Mouse (Mus musculus): Measurements from ENCODE around the gene Zfp346.
A peak's percentile ranks its signal among the peaks of the same experiment; 100 is the strongest.

Zfp346 gene

GRCm38 (mm10) chr13:55153951-55154350, 48.8 kb downstream of the Zfp346 start:
- DNase-seq = no peak

GRCm38 (mm10) chr13:55162365-55162764, 57.3 kb downstream of the Zfp346 start:
- no peak for DNase-seq

DNA sequence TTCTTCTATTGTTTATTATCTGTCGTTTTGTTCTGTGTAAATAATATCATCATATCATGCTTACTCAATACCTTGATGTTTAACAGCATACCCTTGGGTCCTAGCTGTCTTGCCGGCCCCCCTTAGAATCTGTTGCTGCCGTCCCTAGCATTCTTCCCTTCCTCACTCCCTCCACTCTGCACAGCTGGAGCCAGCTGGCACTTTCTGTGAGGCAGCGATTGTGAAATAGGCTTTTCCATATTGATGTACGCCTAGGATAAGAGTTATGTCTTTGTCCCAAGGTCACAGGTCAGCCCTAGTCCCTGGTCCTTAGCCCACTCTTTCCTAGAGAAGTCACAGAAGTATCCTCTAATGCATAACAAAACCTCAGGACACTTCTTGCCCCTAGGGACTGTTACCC, 58.4 kb downstream of the Zfp346 start:
- DNase-seq = no peak

DNA sequence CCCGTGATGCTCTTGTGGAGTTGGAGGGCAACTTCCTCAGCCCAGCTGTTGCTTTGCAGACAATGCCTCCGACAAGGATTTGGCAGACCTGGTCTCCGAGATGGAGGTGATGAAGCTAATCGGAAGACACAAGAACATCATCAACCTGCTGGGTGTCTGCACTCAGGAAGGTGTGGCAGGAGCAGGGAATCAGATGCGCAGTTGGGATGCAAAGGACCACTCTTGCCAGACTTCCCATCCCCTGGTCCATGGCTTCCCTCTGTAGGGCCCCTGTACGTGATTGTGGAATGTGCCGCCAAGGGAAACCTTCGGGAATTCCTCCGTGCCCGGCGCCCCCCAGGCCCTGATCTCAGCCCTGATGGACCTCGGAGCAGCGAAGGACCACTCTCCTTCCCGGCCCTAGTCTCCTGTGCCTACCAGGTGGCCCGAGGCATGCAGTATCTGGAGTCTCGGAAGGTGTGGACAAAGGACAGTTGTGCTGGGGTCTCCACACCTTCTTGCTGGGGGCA, 60.8 kb downstream of the Zfp346 start:
- no peak for DNase-seq

- no peak for DNase-seq
Observed at GRCm38 (mm10) chr13:55166806-55167725, 62.0 kb downstream of the Zfp346 start.

GRCm38 (mm10) chr13:55167798-55168197, 62.7 kb downstream of the Zfp346 start:
- no peak for DNase-seq

DNA sequence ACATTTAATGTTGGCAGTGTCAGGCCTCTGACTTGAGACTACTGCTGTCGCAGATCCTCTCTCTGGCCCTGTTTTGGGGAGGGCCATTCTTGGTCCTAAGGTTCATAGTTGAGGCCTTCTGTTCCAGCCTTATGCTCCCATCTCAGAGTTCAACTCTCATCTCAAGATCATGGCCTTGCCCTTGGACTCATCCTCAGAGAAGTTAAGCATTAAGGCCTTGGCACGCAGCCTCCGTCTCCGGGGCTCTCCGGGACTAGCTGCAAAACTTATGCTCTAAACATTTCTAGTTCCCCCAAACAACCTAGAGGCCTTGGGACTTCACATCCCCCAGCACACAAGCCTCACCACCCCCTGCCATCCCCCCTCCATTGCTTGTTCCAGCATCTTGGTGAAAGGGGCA, 63.1 kb downstream of the Zfp346 start:
- no peak for DNase-seq

- DNase-seq = no peak
Observed at GRCm38 (mm10) chr13:55168958-55169369, 63.9 kb downstream of the Zfp346 start.

DNA sequence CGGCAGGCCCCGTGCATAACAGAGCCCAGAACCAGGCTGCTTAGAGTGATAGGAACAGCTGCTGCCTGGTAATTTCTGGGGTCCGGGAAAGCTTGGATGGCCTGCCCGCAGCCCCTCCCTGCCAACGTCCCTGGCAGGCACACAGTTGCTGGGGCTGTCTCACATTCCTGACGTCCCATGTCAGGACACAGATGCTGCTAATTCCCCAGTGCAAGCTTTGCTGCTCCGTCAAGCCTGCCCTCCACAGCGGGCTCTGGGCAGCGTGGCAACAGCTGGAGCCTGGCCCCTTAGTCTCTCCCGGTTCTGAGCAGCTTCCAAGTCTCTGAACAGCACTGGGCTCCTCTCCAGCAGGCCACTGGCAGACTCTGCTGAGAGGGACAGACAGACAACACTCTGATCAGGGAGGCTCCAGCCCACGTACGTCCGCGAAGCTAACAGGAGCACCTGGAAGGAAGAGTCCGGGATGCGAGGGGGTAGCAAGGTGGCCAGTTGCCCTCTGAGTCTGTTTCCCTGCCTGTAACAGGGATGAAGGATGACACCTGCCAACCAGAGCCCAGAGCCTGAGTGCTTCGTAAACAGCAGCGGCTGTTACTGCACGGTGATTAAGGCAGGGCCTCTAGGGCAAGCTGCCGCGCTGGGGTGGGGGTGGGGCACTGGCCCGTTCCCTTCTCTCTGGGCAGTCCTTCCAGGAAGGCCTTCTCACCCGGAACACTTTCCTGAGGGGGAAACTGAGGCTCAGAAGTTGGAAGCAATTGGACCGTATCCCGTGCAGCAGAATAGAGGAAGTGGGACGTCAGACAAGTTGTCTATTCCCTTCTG, 66.6 kb downstream of the Zfp346 start:
- DNase-seq = peak; percentile 25 to 28

- DNase-seq = no peak
Observed at GRCm38 (mm10) chr13:55172336-55172770, 67.2 kb downstream of the Zfp346 start.

- no peak for DNase-seq
Observed at GRCm38 (mm10) chr13:55174347-55174746, 69.2 kb downstream of the Zfp346 start.

GRCm38 (mm10) chr13:55176265-55176664, 71.2 kb downstream of the Zfp346 start:
- no peak for DNase-seq

- DNase-seq = no peak
Observed at GRCm38 (mm10) chr13:55177903-55178496, 72.9 kb downstream of the Zfp346 start.

GRCm38 (mm10) chr13:55178556-55178955, 73.4 kb downstream of the Zfp346 start:
- peak; percentile 71 to 77 for DNase-seq

DNA sequence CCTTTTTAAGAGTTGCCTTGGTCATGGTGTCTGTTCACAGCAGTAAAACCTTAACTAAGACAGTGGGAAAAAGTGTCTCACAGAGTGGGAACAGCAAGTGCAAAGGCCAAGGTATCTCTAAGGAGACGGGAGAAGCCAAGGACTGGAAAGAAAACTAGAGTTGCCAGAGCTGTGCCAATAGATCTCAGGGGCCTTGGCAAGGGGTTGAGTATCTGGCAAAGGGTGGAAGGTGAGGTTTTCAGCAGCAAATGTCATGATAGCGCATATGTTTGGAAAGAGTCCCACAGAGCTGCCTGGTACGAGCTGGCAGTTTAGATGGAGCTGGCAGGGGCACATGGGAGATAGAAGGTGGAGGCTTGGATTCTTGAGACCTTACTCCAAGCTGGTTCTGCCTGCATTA, 74.5 kb downstream of the Zfp346 start:
- peak; percentile 23 to 24 for DNase-seq

GRCm38 (mm10) chr13:55181786-55182172, 76.7 kb downstream of the Zfp346 start:
- DNase-seq = no peak

- peak; percentile 64 to 76 for DNase-seq
Observed at GRCm38 (mm10) chr13:55182173-55182894, 77.2 kb downstream of the Zfp346 start.

DNA sequence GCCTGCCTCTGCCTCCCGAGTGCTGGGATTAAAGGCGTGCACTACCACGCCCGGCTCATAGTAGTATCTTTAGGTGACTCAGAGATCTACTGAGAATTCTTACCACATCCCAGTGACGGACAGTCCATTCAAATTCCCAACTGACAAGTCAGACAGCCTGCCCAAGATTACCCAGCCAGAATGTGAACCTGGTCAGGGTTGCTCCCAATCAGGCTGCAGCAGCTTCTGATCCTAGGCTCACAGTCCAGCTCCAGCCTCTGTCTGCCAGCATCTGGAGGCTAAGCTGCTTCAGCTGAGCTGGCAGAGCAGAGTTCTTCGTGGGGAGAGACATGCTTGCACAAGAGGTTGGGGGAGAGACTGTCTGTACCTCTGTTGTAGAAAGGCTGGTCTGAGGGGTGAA, 78.3 kb downstream of the Zfp346 start:
- DNase-seq = no peak

All from cerebellum, adult 18-20 months (tissue).